Mouse (Mus musculus): ENCODE data around the gene Stk32c. TPM values are rescaled to one million over a fixed set of nuclear protein-coding genes. Genes with fewer than 3 reads are reported as not detected.

Stk32c gene
- total RNA-seq, 4 experiments from 2014 or later = 175 to 186 (median 183) TPM

DNA sequence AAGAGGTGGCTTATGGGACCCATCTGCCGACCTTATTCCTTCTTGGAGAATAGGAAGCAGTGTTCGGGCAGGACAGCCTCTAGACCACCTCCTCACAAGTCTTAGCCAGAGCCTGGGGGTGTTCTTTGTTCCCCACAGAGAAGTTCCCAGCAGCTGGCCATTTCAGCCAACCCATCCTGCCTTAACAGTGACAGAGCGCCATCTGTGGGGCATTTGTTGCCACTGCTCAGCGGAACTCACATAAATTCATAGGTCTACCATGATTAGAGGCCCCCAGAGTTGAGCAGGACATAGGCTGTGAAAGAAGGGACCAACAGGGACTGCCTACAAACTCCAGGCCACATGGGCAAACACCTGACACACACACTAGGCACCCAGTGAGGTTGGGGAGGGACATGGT is 149.7 kb downstream of the Stk32c start:
- no peak for DNase-seq (ENCODE audit: low spot score in 2 of 2)

Other genes with a start within 250 kb of the Stk32c start
- 10 to 100 TPM; 45.5 to 50.1 (median 46.9) TPM for gene Dpysl4, start 127.3 kb downstream of the Stk32c start, total RNA-seq (2022)
- gene Lrrc27, start 319 bp downstream of the Stk32c start, total RNA-seq (2022) = 10 to 100 TPM in 1 of 4 experiments, 1 to 10 TPM in 3; 7.4 to 13.7 (median 8.4) TPM
- gene Pwwp2b, start 35.2 kb upstream of the Stk32c start, total RNA-seq (2022) = 10 to 100 TPM; 16.8 to 18.3 (median 17.7) TPM
- gene Inpp5a, start 175.8 kb upstream of the Stk32c start, total RNA-seq (2022) = 10 to 100 TPM; 55.8 to 63.9 (median 59.9) TPM

Measured in left cerebral cortex, adult 8-10 months (tissue).